Mouse (Mus musculus) midbrain, embryonic 16.5 days (tissue): ENCODE results near the gene Zfp385c. TPM values are rescaled to one million over a fixed set of nuclear protein-coding genes. Genes with fewer than 3 reads are reported as not detected.

Experiments
- ATAC-seq: fragments of 200-750 bp; cut with Nextera tagmentation; 2 replicates; pipeline ENCODE4 v1.8.0; 2017; ENCODE audit warnings: moderate TSS enrichment
- H3K27ac ChIP-seq: fragments of 300-500 bp; sonication (generic); 2 replicates; pipeline ENCODE4 v1.5.1; 2014; ENCODE audit warnings: mild to moderate bottlenecking, low read length, mixed read lengths
- H3K27me3 ChIP-seq: fragments of 300-500 bp; sonication (generic); 2 replicates; pipeline ENCODE4 v1.6.1; 2014; ENCODE audit warnings: low read depth, low read length, mixed read lengths; ENCODE audit not compliant: control insufficient read depth, insufficient read depth
- H3K36me3 ChIP-seq: fragments of 300-500 bp; sonication (generic); 2 replicates; pipeline ENCODE4 v1.6.1; 2014; ENCODE audit warnings: mild to moderate bottlenecking, low read length, moderate library complexity, mixed read lengths; ENCODE audit not compliant: control insufficient read depth, insufficient read depth
- H3K4me1 ChIP-seq: fragments of 300-500 bp; sonication (generic); 2 replicates; pipeline ENCODE4 v1.6.1; 2014; ENCODE audit warnings: mild to moderate bottlenecking, low read length, mixed read lengths; ENCODE audit not compliant: control insufficient read depth, insufficient read depth
- H3K4me2 ChIP-seq: fragments of 300-500 bp; sonication (generic); 2 replicates; pipeline ENCODE4 v1.6.1; 2014; ENCODE audit warnings: mild to moderate bottlenecking, low read length, mixed read lengths
- H3K4me3 ChIP-seq: fragments of 300-500 bp; sonication (generic); 2 replicates; pipeline ENCODE4 v1.5.1; 2014; ENCODE audit warnings: low read depth, mild to moderate bottlenecking, low read length, moderate library complexity, mixed read lengths
- H3K9ac ChIP-seq: fragments of 300-500 bp; sonication (generic); 2 replicates; pipeline ENCODE4 v1.6.1; 2014; ENCODE audit warnings: low read depth, low read length, mixed read lengths
- H3K9me3 ChIP-seq: fragments of 300-500 bp; sonication (generic); replicated peaks from 2 replicates; pipeline ENCODE4 v1.6.1; 2014; ENCODE audit warnings: mild to moderate bottlenecking, low read length, mixed read lengths; ENCODE audit not compliant: control insufficient read depth, poor library complexity, severe bottlenecking
- WGBS: fragments of 180-500 bp; shearing (Covaris S2); extraction: QIAGEN DNeasy Blood & Tissue Kit; methylation state at CpG from one replicate; pipeline ENCODE4 v1.1.7; 2014; 5-methylcytosine and 5-hydroxymethylcytosine counted together
- polyA plus RNA-seq: library from polyadenylated mRNA; unstranded; fragments of >200 nt; fragmentation: Nextera tagmentation; extraction: Ambion mirVana; gene quantifications from 2 replicates; pipeline ENCODE4 v1.2.1, GENCODE M21; 2015

Zfp385c gene
- polyA plus RNA-seq, 1 experiment from 2014 or later = 0.92 TPM

- H3K4me3 ChIP-seq = no peak overlapping the region
- H3K36me3 ChIP-seq = peaks cover 23% of the 10 kb centered on the region
- 69% methylated on average over 4 of the region's 4 CpGs for WGBS
- no peaks in the 10 kb centered on the region for H3K9me3 ChIP-seq
- H3K27ac ChIP-seq = no peak overlapping the region
- H3K4me2 ChIP-seq = no peak overlapping the region
- no peaks in the 10 kb centered on the region; the same call in 1 of the 2 replicates for H3K27me3 ChIP-seq
- H3K4me1 ChIP-seq = peaks cover 23% of the 10 kb centered on the region
- 0 out of 2 replicates have a peak overlapping the region, but pooled peaks have one; percentile 27 for H3K9ac ChIP-seq
- ATAC-seq = no peak
These were observed 20.9 kb upstream of the Zfp385c start for GRCm38 (mm10) chr11:100713174-100713573.

DNA sequence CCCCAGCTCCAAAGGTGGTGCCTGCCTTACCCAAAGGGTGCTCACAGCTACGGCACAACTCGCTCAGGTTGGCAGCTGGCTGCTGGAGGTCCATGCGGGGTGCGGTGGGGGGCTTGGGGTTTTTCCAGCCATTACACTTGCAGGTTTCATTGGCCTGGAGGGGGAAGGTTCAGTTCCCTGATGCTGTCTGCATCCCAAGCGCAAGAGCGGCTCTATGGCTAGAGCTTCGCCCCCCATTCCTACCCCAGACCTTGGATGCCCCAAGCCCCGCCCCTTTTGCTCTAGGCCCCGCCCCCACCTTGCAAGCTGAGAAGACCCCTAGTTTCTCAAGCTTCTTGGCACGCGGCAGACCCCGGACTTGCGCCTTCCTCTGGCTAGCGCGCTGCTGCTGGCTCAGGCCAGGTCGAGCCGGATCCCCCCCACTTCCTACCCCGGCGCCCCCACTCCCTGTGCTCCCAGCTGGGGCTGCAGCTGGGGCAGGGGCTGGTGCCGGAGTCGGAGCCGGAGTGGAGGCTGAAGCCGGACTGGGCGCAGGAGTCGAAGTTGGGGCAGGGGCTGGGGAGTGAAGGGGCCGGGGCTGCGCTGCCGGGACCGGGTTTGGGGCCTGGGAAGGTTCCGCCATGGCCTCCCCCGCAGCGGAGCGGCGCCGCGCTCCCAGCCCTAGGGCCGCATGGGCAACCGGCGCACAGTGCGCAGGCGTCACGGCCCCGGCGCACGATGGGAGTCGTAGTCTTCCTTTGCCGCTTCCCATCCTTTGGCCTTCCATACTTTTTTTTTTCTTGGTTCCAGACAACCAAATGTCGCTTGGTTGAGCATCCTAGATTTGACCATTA is 19.7 kb upstream of the Zfp385c start, which contains the start of gene Kat2a:
Kat2a (minus strand) TSS at position 683 of the 833 bp plus-strand sequence.
- Histone ChIP-seq H3K36me3 (peaks cover 17% of the 10 kb centered on the region), H3K9me3 (no peaks in the 10 kb centered on the region), H3K27me3 (no peaks in the 10 kb centered on the region; the same call in 1 of the 2 replicates), H3K4me2 (peak within 1 kb of the TSS; percentile 70), H3K27ac (peak within 1 kb of the TSS; percentile 73), H3K4me1 (peaks cover 23% of the 10 kb centered on the region), H3K4me3 (peak within 1 kb of the TSS; percentile 75), H3K9ac (peak within 1 kb of the TSS; percentile 84)
- ATAC-seq = peak; percentile 93
- WGBS = 2% methylated on average over 37 of the region's 48 CpGs

- H3K9ac ChIP-seq = peak overlapping the region; percentile 84; the same call in 1 of the 2 replicates
- H3K9me3 ChIP-seq = no peaks in the 10 kb centered on the region
- no peaks in the 10 kb centered on the region; the same call in 1 of the 2 replicates for H3K27me3 ChIP-seq
- H3K4me3 ChIP-seq = 0 out of 2 replicates have a peak overlapping the region, but pooled peaks have one; percentile 75
- WGBS = 91% methylated on average over 4 of the region's 4 CpGs
- no peak overlapping the region for H3K27ac ChIP-seq
- no peak for ATAC-seq
- peaks cover 23% of the 10 kb centered on the region for H3K4me1 ChIP-seq
- peaks cover 16% of the 10 kb centered on the region; the same call in 1 of the 2 replicates for H3K36me3 ChIP-seq
- H3K4me2 ChIP-seq = peak overlapping the region; percentile 70
These were observed 18.7 kb upstream of the Zfp385c start for GRCm38 (mm10) chr11:100710977-100711376.

- Histone ChIP-seq H3K9me3 (no peaks in the 10 kb centered on the region), H3K4me3 (no peak overlapping the region), H3K27ac (no peak overlapping the region), H3K9ac (no peak overlapping the region), H3K27me3 (no peaks in the 10 kb centered on the region; the same call in 1 of the 2 replicates), H3K4me2 (no peak overlapping the region), H3K36me3 (peaks cover 16% of the 10 kb centered on the region; the same call in 1 of the 2 replicates), H3K4me1 (peaks cover 23% of the 10 kb centered on the region)
- WGBS = 96% methylated on average over 15 of the region's 15 CpGs
- no peak for ATAC-seq
These were observed 18.3 kb upstream of the Zfp385c start for GRCm38 (mm10) chr11:100710528-100710927.

DNA sequence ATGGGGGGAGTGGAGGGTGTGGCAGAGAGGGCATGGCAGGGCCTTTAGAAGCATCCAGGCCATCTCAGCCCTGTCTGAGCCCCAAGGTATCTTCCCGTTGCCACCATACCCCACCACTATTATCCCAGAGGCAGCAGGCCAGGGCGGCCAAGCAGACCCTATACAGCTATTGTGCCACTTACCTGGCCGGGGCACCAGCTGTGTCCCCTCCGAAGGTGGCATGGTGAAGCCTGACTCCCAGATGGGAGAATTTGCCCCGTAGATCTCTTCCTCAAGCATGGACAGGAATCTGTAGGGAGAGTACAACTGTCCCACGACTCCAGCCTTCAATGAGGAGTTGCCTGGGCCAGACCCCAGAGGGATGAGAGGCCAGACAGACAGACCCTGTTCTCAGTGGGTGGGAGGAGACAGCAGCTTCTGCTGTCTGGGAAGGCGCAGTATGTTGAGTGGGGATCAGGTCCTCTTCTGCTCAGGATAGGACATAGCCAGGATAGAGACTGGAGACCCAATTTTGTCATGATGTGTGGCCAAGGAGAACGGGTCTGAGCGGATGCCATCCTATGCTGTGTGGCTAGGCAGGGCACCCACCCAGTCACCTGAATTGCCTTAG is 17.1 kb upstream of the Zfp385c start:
- Histone ChIP-seq H3K4me1 (peaks cover 23% of the 10 kb centered on the region), H3K36me3 (peaks cover 23% of the 10 kb centered on the region), H3K27ac (no peak overlapping the region), H3K4me2 (no peak overlapping the region), H3K27me3 (no peaks in the 10 kb centered on the region; the same call in 1 of the 2 replicates), H3K9me3 (no peaks in the 10 kb centered on the region), H3K4me3 (no peak overlapping the region), H3K9ac (no peak overlapping the region)
- WGBS = 92% methylated on average over 9 of the region's 9 CpGs
- no peak for ATAC-seq

DNA sequence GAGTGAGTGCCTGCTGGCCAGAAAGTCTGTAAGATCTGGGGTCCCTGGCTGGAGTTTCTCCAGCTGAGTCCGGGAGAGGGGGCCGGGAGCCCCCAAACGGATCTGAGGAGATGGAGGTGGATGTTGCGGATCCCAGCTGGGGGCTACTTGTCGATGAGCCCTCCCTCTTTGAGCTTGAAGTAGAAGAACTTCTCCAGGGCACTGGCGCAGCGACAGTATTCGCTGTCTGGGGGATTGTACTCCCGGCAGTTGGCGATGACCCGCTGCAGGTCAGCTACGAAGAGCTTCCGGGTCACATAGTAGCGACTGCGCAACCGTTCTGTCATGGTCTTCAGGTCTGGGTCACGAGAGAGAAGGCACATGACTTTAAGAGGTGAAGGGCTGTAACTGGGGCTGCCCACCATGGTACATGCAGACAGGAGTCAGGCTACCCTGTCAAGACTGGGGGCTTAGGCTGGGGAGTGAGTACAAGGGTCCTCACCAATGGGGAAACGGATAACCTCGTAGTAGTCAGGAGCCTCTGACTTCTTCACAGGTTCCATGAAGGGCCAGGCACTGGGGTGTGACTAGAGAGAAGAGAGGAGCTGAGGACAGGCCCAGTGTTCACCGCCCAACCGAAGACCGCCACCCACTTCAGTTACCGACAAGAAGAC is 13.0 kb upstream of the Zfp385c start:
- Histone ChIP-seq H3K4me3 (no peak overlapping the region), H3K9ac (no peak overlapping the region), H3K4me1 (no peaks in the 10 kb centered on the region; the same call in 1 of the 2 replicates), H3K27me3 (no peaks in the 10 kb centered on the region; the same call in 1 of the 2 replicates), H3K4me2 (no peak overlapping the region), H3K36me3 (peaks cover 23% of the 10 kb centered on the region), H3K27ac (no peak overlapping the region), H3K9me3 (no peaks in the 10 kb centered on the region)
- 94% methylated on average over 23 of the region's 23 CpGs for WGBS
- no peak for ATAC-seq

GRCm38 (mm10) chr11:100703851-100704531 is 11.7 kb upstream of the Zfp385c start, which contains the start of gene Dhx58:
Gene Dhx58, minus strand, starts transcription at chr11:100704271.
- Histone ChIP-seq H3K9ac (no peak within 1 kb of the TSS), H3K4me2 (no peak within 1 kb of the TSS), H3K36me3 (peaks cover 22% of the 10 kb centered on the region), H3K4me1 (no peaks in the 10 kb centered on the region; the same call in 1 of the 2 replicates), H3K27me3 (no peaks in the 10 kb centered on the region; the same call in 1 of the 2 replicates), H3K27ac (no peak within 1 kb of the TSS), H3K9me3 (no peaks in the 10 kb centered on the region), H3K4me3 (no peak within 1 kb of the TSS)
- WGBS = 74% methylated on average over 7 of the region's 7 CpGs
- no peak for ATAC-seq

GRCm38 (mm10) chr11:100703366-100703765 is 11.1 kb upstream of the Zfp385c start:
- 76% methylated on average over 11 of the region's 11 CpGs for WGBS
- H3K4me3 ChIP-seq = no peak overlapping the region
- no peaks in the 10 kb centered on the region for H3K9me3 ChIP-seq
- H3K27ac ChIP-seq = no peak overlapping the region
- ATAC-seq = no peak
- H3K9ac ChIP-seq = no peak overlapping the region
- no peak overlapping the region for H3K4me2 ChIP-seq
- peaks cover 18% of the 10 kb centered on the region for H3K36me3 ChIP-seq
- no peaks in the 10 kb centered on the region; the same call in 1 of the 2 replicates for H3K4me1 ChIP-seq
- no peaks in the 10 kb centered on the region; the same call in 1 of the 2 replicates for H3K27me3 ChIP-seq
